Mouse (Mus musculus) CH12.LX (cell line): ENCODE data around the gene Nppa. TPM values are rescaled to one million over a fixed set of nuclear protein-coding genes. Genes with fewer than 3 reads are reported as not detected.

ENCODE experiments used
- DNase-seq: peaks from one replicate; pipeline ENCODE4 v3.0.0-alpha.2; 2013; ENCODE audit errors: extremely low read depth
- H3K27ac ChIP-seq: 2 replicates; pipeline ENCODE4 v1.5.1; 2012; ENCODE audit warnings: low read depth, mild to moderate bottlenecking, control low read depth, moderate library complexity; ENCODE audit not compliant: insufficient read depth
- H3K27me3 ChIP-seq: replicated peaks from 2 replicates; pipeline ENCODE3; 2012; ENCODE audit warnings: inconsistent platforms
- H3K36me3 ChIP-seq, 2 experiments: replicated peaks in 1 of 2; 2 replicates each; pipeline versions ENCODE3 to v1.6.1; 2012; ENCODE audit warnings: inconsistent platforms in 1 of 2, low read length in 1 of 2, mild to moderate bottlenecking in 1 of 2, mixed read lengths in 1 of 2, moderate library complexity in 1 of 2; ENCODE audit not compliant: control insufficient read depth in 1 of 2, insufficient read depth in 1 of 2
- H3K4me1 ChIP-seq, 2 experiments: 2 replicates each; pipeline ENCODE4 v1.6.1; 2012; ENCODE audit warnings: inconsistent platforms in 1 of 2, moderate library complexity in 1 of 2; ENCODE audit not compliant: insufficient read depth in 2 of 2, control insufficient read depth in 1 of 2
- H3K4me2 ChIP-seq: 2 replicates; pipeline ENCODE4 v1.6.1; 2012; ENCODE audit warnings: low read depth, mild to moderate bottlenecking, control low read depth; ENCODE audit not compliant: poor library complexity, insufficient read depth, severe bottlenecking
- H3K4me3 ChIP-seq, 3 experiments: fragments of 150-350 bp in 1 of 3; sonication (generic) in 1 of 3; replicated peaks in 1 of 3; 2 replicates each; pipeline versions ENCODE3 to v1.5.1; 2011 to 2012; ENCODE audit warnings: low read depth in 2 of 3, low read length in 2 of 3, mild to moderate bottlenecking in 2 of 3, moderate library complexity in 2 of 3, control low read depth in 1 of 3, improper control_type of control experiment in 1 of 3, inconsistent platforms in 1 of 3, mixed read lengths in 1 of 3; ENCODE audit not compliant: poor library complexity in 1 of 3
- H3K79me2 ChIP-seq: replicated peaks from 2 replicates; pipeline ENCODE4 v1.6.1; 2012; ENCODE audit warnings: mild to moderate bottlenecking, moderate library complexity; ENCODE audit not compliant: control insufficient read depth, poor library complexity, insufficient read depth, severe bottlenecking; ENCODE audit errors: extremely low read depth
- H3K9ac ChIP-seq: 2 replicates; pipeline ENCODE4 v1.6.1; 2012; ENCODE audit warnings: low read depth, mild to moderate bottlenecking, control low read depth, moderate library complexity; ENCODE audit not compliant: insufficient read depth
- H3K9me3 ChIP-seq: replicated peaks from 2 replicates; pipeline ENCODE3; 2012; ENCODE audit warnings: low read length, inconsistent platforms, mixed read lengths
- BHLHE40 ChIP-seq: IDR thresholded peaks from 2 replicates; pipeline ENCODE4 v1.6.1; 2011; ENCODE audit warnings: mild to moderate bottlenecking, low read depth, low read length, improper control_type of control experiment
- CHD1 ChIP-seq: IDR thresholded peaks from 2 replicates; pipeline ENCODE4 v1.6.1; 2012; ENCODE audit warnings: low read depth, low read length, improper control_type of control experiment, inconsistent platforms
- CTCF ChIP-seq, 2 experiments: IDR thresholded peaks in 1 of 2; conservative IDR thresholded peaks in 1 of 2; 2 replicates each; pipeline ENCODE4 v1.5.1; 2011 to 2012; ENCODE audit warnings: low read depth in 2 of 2, low read length in 2 of 2, improper control_type of control experiment in 1 of 2, inconsistent platforms in 1 of 2, mild to moderate bottlenecking in 1 of 2, moderate library complexity in 1 of 2
- EP300 ChIP-seq: IDR thresholded peaks from 2 replicates; pipeline ENCODE4 v1.6.1; 2011; ENCODE audit warnings: low read length, improper control_type of control experiment
- ETS1 ChIP-seq: conservative IDR thresholded peaks from 2 replicates; pipeline ENCODE4 v1.6.1; 2012; ENCODE audit warnings: low read depth, mild to moderate bottlenecking, inconsistent platforms, low read length, improper control_type of control experiment, moderate library complexity
- GABPA ChIP-seq: IDR thresholded peaks from 2 replicates; pipeline ENCODE4 v1.6.1; 2012; ENCODE audit warnings: low read depth, low read length, improper control_type of control experiment, inconsistent platforms; ENCODE audit not compliant: insufficient replicate concordance
- IRF4 ChIP-seq: IDR thresholded peaks from 2 replicates; pipeline ENCODE4 v1.6.1; 2014; ENCODE audit warnings: low read depth, mild to moderate bottlenecking, inconsistent platforms, low read length, improper control_type of control experiment
- JUN ChIP-seq: IDR thresholded peaks from 2 replicates; pipeline ENCODE4 v1.6.1; 2011; ENCODE audit warnings: low read depth, mild to moderate bottlenecking, low read length, improper control_type of control experiment, moderate library complexity; ENCODE audit not compliant: insufficient read depth
- JUND ChIP-seq: conservative IDR thresholded peaks from 2 replicates; pipeline ENCODE4 v1.6.1; 2011; ENCODE audit warnings: low read depth, low read length, improper control_type of control experiment
- KAT2A ChIP-seq: IDR thresholded peaks from 2 replicates; pipeline ENCODE4 v1.6.1; 2012; ENCODE audit warnings: low read length, improper control_type of control experiment, inconsistent platforms; ENCODE audit not compliant: insufficient replicate concordance
- MAFK ChIP-seq: IDR thresholded peaks from 2 replicates; pipeline ENCODE4 v1.6.1; 2011; ENCODE audit warnings: low read length, improper control_type of control experiment; ENCODE audit not compliant: insufficient replicate concordance
- MAX ChIP-seq: IDR thresholded peaks from 2 replicates; pipeline ENCODE4 v1.6.1; 2011; ENCODE audit warnings: low read length, improper control_type of control experiment
- MEF2A ChIP-seq: IDR thresholded peaks from 2 replicates; pipeline ENCODE4 v1.6.1; 2014; ENCODE audit warnings: low read depth, mild to moderate bottlenecking, inconsistent platforms, low read length, improper control_type of control experiment, borderline replicate concordance
- MXI1 ChIP-seq: IDR thresholded peaks from 2 replicates; pipeline ENCODE4 v1.6.1; 2011; ENCODE audit warnings: mild to moderate bottlenecking, low read depth, low read length, improper control_type of control experiment
- MYC ChIP-seq: IDR thresholded peaks from 2 replicates; pipeline ENCODE4 v1.6.1; 2011; ENCODE audit warnings: low read depth, mild to moderate bottlenecking, improper control_type of control experiment, low read length
- NRF1 ChIP-seq: IDR thresholded peaks from 2 replicates; pipeline ENCODE4 v1.6.1; 2014; ENCODE audit warnings: low read depth, mild to moderate bottlenecking, inconsistent platforms, low read length, improper control_type of control experiment, moderate library complexity
- RCOR1 ChIP-seq: conservative IDR thresholded peaks from 2 replicates; pipeline ENCODE4 v1.6.1; 2012; ENCODE audit warnings: low read depth, mild to moderate bottlenecking, inconsistent platforms, low read length, improper control_type of control experiment
- SIN3A ChIP-seq: IDR thresholded peaks from 2 replicates; pipeline ENCODE4 v1.6.1; 2012; ENCODE audit warnings: low read length, improper control_type of control experiment, inconsistent platforms
- SMC3 ChIP-seq: IDR thresholded peaks from 2 replicates; pipeline ENCODE4 v1.6.1; 2011; ENCODE audit warnings: low read depth, low read length, improper control_type of control experiment
- TCF12 ChIP-seq: IDR thresholded peaks from 2 replicates; pipeline ENCODE4 v1.6.1; 2014; ENCODE audit warnings: low read depth, mild to moderate bottlenecking, inconsistent platforms, low read length, improper control_type of control experiment
- USF2 ChIP-seq: conservative IDR thresholded peaks from 2 replicates; pipeline ENCODE4 v1.6.1; 2011; ENCODE audit warnings: low read depth, low read length, improper control_type of control experiment
- ZKSCAN1 ChIP-seq: IDR thresholded peaks from 2 replicates; pipeline ENCODE4 v1.6.1; 2012; ENCODE audit warnings: low read depth, inconsistent platforms, low read length, improper control_type of control experiment, borderline replicate concordance
- ZMIZ1 ChIP-seq: IDR thresholded peaks from 2 replicates; pipeline ENCODE4 v1.6.1; 2012; ENCODE audit warnings: low read depth, mild to moderate bottlenecking, inconsistent platforms, low read length, improper control_type of control experiment
- ZNF384 ChIP-seq: IDR thresholded peaks from 2 replicates; pipeline ENCODE4 v1.6.1; 2012; ENCODE audit warnings: low read depth, low read length, improper control_type of control experiment, inconsistent platforms
- dilution Hi-C: fragments of 300-500 bp; cut with MboI; formaldehyde crosslinking; loops from 2 replicates; pipeline ENCODE4 v1.14.3; 2020; ENCODE audit warnings: low sequenced_read_pairs; ENCODE audit not compliant: extremely low pct_unique_long_range_greater_than_20kb, extremely low pct_ligation_motif_present
- in situ Hi-C: fragments of 300-500 bp; cut with MboI; formaldehyde crosslinking; loops from 3 replicates; pipeline ENCODE4 v1.14.3; 2019; ENCODE audit warnings: low sequenced_read_pairs, low pct_ligation_motif_present, low pct_unique_long_range_greater_than_20kb, mixed read lengths
- polyA plus RNA-seq: library from polyadenylated mRNA; unstranded; fragments of >175 nt; gene quantifications from 2 replicates; pipeline ENCODE4 v1.2.1, GENCODE M21; 2012; ENCODE audit warnings: low read depth; ENCODE audit not compliant: insufficient read length
- total RNA-seq, 2 experiments: library from RNA; depleted of rRNA; stranded (reverse); fragments of 300-350 nt in 1 of 2; fragments of >200 nt in 1 of 2; gene quantifications; 2 replicates each; pipeline ENCODE4 v1.2.3; 2012 to 2014

Nppa gene
- total and polyA plus RNA-seq, 3 experiments: not detected

DNA sequence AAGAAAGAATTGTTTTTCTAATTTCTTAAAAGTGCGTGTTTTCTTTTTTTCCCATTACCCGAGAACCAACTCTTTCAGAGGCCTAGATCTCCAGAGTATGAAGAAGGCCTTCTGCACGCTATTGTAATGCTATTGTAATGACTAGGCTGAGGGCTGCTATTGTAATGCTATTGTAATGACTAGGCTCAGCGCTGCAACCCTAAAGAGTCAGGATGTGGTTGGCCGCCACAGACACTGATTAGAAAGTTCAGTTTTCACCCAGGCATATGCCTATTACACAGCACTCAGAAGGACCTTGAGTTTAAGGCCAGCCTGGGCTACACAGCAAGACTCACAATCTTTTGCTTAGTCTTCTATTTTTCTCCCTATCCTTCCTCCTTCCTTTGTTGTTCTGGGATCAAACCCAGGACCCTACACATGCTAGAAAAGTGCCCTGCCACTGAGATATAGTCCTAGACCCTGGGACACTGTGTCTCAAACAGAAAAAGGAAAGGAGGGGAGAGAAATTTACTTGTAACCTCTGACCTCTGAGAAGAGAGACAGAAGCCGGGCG, 33.4 kb downstream of the Nppa start:
- Histone ChIP-seq H3K36me3 (peaks cover 14 to 34% of the 10 kb centered on the region in 2 experiments), H3K9ac (0 out of 2 replicates have a peak overlapping the region, but pooled peaks have one; percentile 42), H3K4me1 (peaks cover 8 to 50% of the 10 kb centered on the region in 2 experiments), H3K4me3 (no peak overlapping the region), H3K27ac (peak overlapping the region; percentile 73), H3K4me2 (0 out of 2 replicates have a peak overlapping the region, but pooled peaks have one; percentile 25), H3K79me2 (0 out of 2 replicates have a peak, but pooled peaks cover 5% of the 10 kb centered on the region), H3K9me3 (no peaks in the 10 kb centered on the region), H3K27me3 (no peaks in the 10 kb centered on the region)
- TF ChIP-seq SMC3 (no peak), MXI1 (0 out of 2 replicates have a peak, but pooled peaks have one; percentile 46), NRF1 (no peak), KAT2A (no peak), GABPA (no peak), CHD1 (peak; percentile 62; the same call in 1 of the 2 replicates), IRF4 (peak; percentile 94), MAX (0 out of 2 replicates have a peak, but pooled peaks have one; percentile 28), TCF12 (peak; percentile 61; the same call in 1 of the 2 replicates), RCOR1 (peak; percentile 86; the same call in 1 of the 2 replicates), BHLHE40 (peak; percentile 79), USF2 (no peak), JUND (peak; percentile 87), EP300 (peak; percentile 88), CTCF (conservative IDR thresholded peaks at IDR 0.05 in 1 of 2, IDR thresholded peaks at IDR 0.05 in 1 of 2; ENCODE audit: low read depth in 2 of 2, low read length in 2 of 2) (no peak), SIN3A (peak; percentile 45), JUN (peak; percentile 69), MEF2A (peak; percentile 64), MAFK (peak; percentile 74), ZNF384 (peak; percentile 53), ETS1 (peak; percentile 59; the same call in 1 of the 2 replicates), MYC (0 out of 2 replicates have a peak, but pooled peaks have one; percentile 20), ZMIZ1 (no peak), ZKSCAN1 (no peak)
- DNase-seq: peak; percentile 81
- in situ Hi-C loops: no loop called here
- dilution Hi-C loops: no loop called here
